Mouse (Mus musculus) urinary bladder, postnatal 14 days (tissue): Measurements from ENCODE around the gene Rtp4.
A peak's percentile ranks its signal among the peaks of the same experiment; 100 is the strongest.

Experiments used
- DNase-seq: peaks from one replicate; pipeline ENCODE4 v3.0.0; 2021; ENCODE audit warnings: low spot score

Gene Rtp4

DNA sequence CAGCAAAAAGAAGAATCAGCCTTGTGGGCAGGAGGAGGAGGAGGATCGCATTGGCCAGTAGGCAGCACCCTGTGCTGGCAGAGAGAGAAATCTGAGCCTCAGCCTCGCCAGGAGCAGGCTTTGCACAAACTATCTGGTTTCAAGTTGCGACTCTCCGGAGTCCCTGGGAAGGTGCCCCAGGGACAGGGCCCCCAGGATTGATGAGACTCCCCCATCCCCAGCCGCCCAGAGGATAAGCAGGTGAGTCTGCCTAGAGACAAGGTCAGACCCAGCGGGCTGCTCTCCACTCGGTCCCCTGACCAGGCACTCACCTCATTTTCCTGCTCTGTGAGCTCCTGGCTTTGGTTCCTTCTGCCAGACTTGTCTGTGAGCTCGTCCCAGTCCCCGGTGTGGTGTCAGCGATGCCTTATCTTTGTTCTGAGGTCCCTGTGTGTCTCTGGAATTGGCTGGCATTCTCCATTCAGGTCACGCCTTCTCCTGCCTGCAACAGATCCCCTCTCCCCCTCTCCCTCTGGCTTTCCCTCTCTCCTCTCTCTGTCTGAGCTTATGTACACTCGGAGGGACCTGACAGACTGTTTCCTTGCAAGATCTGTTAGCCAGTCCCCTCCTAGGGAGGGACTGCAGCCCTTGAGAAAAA lies at the start of gene Rtp4, which contains the start of gene Masp1:
TSS of gene Rtp4 (plus strand) at position 57 of the 637 bp plus-strand sequence.
TSS of gene Masp1 (minus strand) at position 581 of the 637 bp plus-strand sequence.
- DNase-seq = no peak

DNA sequence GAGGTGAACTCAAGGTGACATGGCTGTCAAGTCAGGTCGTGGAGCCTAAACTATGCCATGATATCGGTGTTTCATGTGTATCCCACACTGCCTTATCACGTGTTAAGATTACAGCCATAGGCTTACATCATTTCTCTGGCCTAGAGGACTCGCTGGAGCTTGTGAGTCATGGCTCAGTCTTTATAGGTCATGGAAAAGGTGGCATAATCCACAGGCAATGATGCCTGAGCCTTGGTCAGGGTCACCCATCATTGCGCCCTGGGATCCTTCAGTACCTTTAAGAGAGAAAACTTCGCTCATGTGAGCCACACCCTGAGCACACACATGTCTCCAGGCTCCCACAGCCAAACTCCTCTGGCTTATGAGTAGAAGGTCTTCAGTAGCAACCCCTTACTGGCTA lies 48.5 kb upstream of the Rtp4 start:
- no peak for DNase-seq

- DNase-seq = no peak
Observed at GRCm38 (mm10) chr16:23472046-23472445, 48.0 kb upstream of the Rtp4 start.

- no peak for DNase-seq
Observed at GRCm38 (mm10) chr16:23475651-23476050, 44.4 kb upstream of the Rtp4 start.

- no peak for DNase-seq
Observed at GRCm38 (mm10) chr16:23476598-23476997, 43.5 kb upstream of the Rtp4 start.

- no peak for DNase-seq
Observed at GRCm38 (mm10) chr16:23479872-23480603, 40.1 kb upstream of the Rtp4 start.

DNA sequence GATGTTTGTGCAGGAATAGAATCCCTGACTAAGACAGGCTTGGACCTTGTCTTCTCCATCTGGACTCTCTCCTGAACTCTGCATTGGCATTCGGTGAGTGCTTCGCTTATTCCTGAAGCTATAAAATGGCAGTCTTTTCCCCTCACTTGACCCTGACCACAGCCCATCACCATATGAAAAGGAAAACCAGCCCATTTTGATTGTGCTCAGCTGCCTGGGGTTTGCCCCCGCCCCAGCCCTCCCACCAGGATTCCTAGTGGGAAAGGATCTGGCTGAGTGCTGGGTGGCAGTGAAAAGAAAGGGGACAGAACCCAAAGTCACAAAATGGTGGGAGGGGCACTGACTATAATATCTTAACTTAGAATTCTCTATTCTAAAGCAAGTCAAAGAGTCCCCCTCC lies 37.9 kb upstream of the Rtp4 start:
- DNase-seq = no peak

- no peak for DNase-seq
Observed at GRCm38 (mm10) chr16:23482846-23483245, 37.2 kb upstream of the Rtp4 start.

GRCm38 (mm10) chr16:23483292-23483691 lies 36.8 kb upstream of the Rtp4 start:
- DNase-seq = no peak

DNA sequence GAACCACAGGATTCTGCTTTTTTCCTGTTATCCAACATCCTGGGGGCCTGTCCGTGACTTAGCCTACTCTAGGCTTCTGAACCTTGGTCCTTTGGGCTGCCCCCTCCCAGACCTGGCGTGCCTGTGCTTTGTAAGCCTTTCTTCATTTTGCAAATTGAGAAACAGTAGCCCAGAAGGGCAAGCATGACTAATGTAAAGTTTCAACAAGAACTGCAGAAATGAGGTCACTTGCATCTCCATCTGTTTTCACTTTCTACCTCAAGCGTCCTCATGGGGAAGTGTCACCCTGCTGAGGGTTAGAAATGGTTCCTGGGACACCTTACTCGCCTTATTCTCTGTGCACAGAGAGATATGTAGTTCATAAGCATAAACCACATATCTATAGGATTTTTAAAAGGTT lies 27.3 kb upstream of the Rtp4 start:
- no peak for DNase-seq

DNA sequence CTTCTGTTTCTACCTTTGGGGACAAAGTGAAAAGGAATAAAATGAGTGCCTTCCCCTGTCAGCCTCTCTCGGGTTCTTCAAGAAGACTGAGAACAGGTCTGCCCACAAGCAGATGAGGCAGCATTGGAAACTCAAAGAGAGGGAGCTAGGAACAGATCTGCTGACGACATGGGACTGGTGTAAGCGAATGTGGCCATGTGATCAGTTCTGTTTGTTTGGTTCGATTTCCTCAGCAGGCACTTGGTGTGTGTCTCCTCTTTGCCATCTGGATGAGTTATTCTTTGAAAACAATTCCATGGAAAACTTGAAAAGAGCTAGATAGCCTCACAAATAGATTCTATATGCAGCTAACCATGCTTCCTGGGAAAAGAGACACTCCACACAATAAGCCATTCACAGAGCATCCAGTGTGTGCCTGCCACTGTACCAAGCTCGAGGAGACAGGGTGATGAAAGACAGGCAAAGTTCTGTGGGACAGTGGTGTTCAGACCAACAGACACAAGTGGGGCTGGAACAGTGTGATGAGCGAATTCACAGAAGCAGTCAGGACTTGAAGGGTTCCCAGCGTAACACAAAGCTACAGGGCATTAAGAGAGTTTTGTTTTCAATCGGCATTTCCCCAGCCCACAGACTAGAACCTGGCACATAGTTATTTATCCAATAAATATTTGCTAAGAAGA lies 23.7 kb upstream of the Rtp4 start:
- no peak for DNase-seq

DNA sequence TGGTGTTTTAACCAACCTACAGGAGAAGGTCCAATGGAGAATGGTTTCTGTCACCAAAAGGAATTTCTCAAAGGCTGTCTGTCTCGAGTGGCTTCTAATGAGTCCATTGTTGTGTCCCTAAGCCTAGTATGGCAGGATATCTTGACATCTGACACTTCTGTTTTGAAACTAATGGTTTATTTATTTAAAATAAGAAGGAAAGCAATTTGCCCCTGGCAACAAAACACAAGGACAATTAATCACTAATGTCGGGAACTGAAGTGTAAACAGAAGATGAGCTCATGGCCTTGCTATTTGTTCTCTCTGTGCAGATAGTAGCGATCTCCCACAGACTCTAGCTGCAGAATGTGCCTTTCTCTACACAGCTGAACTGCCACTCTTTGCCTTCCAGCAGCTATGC lies 22.7 kb upstream of the Rtp4 start:
- peak; percentile 7 for DNase-seq

DNA sequence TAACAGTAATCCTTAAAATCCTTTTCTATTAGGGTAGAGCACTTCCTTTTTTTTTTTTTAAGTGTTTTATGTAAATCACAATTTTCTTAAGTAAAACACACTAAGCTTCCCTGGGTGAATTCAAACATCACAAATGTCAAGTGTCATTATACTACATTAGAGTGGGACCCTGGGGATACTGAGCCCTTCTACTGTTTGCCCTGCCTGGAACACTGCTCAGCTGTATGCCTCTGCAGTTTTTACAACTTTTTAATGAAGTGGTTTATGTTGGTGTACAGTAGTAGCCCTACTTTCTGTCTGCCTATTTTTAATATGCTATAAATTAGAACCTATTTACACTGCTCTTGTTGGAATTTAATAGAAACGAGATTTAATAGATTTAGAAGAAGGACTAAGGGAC lies 22.2 kb upstream of the Rtp4 start:
- DNase-seq = no peak

DNA sequence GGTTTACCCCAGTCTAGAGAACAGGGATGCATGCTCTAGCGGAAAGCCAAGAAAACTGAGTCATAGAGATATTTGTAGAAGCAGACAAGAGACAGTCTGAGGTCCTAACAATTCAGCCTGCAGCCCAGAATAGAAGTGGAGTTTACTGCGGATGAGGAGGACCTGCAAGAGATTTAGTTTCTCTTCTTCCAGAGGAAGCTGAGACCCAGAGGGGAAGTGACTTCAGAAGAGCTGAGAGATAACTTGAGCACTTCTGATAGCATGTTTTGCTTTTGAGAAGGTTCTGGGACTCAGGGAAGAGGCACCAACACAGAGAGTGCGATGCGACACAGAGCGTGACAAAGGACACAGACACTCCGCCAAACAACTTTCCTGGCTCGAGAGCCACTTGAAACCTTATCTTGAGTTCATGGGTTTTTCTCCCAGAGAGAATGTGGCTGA lies 21.4 kb upstream of the Rtp4 start:
- no peak for DNase-seq

- no peak for DNase-seq
Observed at GRCm38 (mm10) chr16:23500558-23500957, 19.5 kb upstream of the Rtp4 start.

GRCm38 (mm10) chr16:23501288-23501687 lies 18.8 kb upstream of the Rtp4 start:
- no peak for DNase-seq

DNA sequence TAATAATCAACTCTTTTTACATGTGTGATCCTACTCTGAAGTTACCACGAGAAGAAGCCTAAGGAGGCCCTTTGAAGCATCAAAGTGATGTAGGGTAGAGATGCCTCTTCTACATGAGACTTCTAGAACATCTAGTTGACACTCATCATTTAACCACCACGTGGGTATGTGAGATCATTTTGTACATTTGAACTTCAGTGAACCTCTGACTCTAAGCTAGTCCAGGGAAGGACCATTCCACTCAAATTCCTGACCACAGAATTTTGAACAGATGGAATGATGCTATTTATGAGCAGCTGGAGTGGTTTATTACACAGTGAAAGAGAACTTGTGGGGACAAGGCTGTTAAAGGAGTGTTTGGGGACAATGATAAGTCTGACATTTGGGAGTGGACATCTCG lies 17.6 kb upstream of the Rtp4 start:
- no peak for DNase-seq

GRCm38 (mm10) chr16:23503351-23503750 lies 16.7 kb upstream of the Rtp4 start:
- no peak for DNase-seq

GRCm38 (mm10) chr16:23504320-23504744 lies 15.8 kb upstream of the Rtp4 start:
- no peak for DNase-seq

GRCm38 (mm10) chr16:23505904-23506687 lies 14.0 kb upstream of the Rtp4 start:
- DNase-seq = no peak

DNA sequence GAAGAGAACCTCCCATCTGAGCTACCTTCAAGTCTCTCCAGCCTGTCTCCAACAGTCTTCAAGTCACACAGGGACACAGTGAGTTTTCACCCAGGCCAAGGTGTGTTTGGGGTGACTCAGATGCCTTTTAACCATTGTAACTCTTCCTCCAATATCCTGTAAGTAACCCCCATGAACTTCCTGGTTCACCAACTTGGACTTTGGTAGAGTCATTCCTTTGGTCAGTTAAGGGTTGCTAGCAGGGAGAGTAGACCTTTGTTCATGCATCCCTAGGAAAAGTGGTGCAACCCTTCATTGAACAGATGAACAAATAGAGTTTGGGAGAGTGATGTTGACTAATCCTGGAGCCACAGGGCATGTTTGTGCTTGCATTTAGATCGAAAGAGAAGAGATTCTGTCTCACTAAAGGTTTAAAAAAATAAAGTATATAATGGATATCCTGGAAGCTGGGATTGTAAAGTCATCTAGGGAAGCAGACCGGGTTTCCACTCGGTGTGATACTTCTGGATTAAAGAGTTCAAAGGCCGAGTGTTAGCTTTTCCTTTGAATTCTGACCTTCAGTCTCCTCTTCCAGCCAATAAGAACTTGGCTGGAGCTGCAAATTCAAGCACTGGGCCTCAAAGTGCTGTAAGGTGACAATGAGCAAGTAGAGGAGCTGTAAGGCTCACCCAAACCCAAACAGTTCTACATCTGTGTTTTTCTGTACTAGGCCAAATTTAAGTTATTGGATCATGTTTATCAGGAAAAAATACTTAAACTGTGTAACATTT lies 8.7 kb upstream of the Rtp4 start:
- DNase-seq = no peak
